Mouse (Mus musculus) ES-E14 (cell line): ENCODE results near the gene Borcs6. TPM values are rescaled to one million over a fixed set of nuclear protein-coding genes. Genes with fewer than 3 reads are reported as not detected.

Experiments used
- DNase-seq: peaks from one replicate; pipeline ENCODE4 v3.0.0-alpha.2; 2013; ENCODE audit warnings: low read depth, low spot score
- H3K27ac ChIP-seq: 2 replicates; pipeline ENCODE4 v1.5.1; 2012; ENCODE audit warnings: low read depth, mild to moderate bottlenecking, low read length, moderate library complexity, mixed read lengths; ENCODE audit not compliant: poor library complexity, insufficient read depth, severe bottlenecking
- H3K36me3 ChIP-seq: 2 replicates; pipeline ENCODE4 v1.6.1; 2012; ENCODE audit warnings: mild to moderate bottlenecking, low read length, moderate library complexity, mixed read lengths; ENCODE audit not compliant: control insufficient read depth, poor library complexity, insufficient read depth, severe bottlenecking
- H3K4me1 ChIP-seq, 2 experiments: fragments of 150-350 bp in 1 of 2; sonication (generic) in 1 of 2; 2 replicates each; pipeline ENCODE4 v1.6.1; 2012; ENCODE audit warnings: low read length in 2 of 2, mild to moderate bottlenecking in 1 of 2, mixed read lengths in 1 of 2; ENCODE audit not compliant: control insufficient read depth in 2 of 2, insufficient read depth in 2 of 2, poor library complexity in 1 of 2
- H3K4me3 ChIP-seq, 2 experiments: fragments of 150-350 bp in 1 of 2; sonication (generic) in 1 of 2; 2 replicates each; pipeline ENCODE4 v1.5.1; 2012; ENCODE audit warnings: low read length in 2 of 2, low read depth in 1 of 2, mild to moderate bottlenecking in 1 of 2, mixed read lengths in 1 of 2; ENCODE audit not compliant: insufficient read depth in 1 of 2, poor library complexity in 1 of 2, severe bottlenecking in 1 of 2
- H3K9ac ChIP-seq: 2 replicates; pipeline ENCODE4 v1.6.1; 2012; ENCODE audit warnings: low read depth, mild to moderate bottlenecking, low read length, mixed read lengths; ENCODE audit not compliant: poor library complexity, insufficient read depth, severe bottlenecking
- H3K9me3 ChIP-seq: fragments of 150-350 bp; sonication (generic); 2 replicates; pipeline ENCODE4 v1.6.1; 2012; ENCODE audit warnings: low read depth, mild to moderate bottlenecking, low read length; ENCODE audit not compliant: control insufficient read depth, insufficient read depth
- CHD2 ChIP-seq: IDR thresholded peaks from 2 replicates; pipeline ENCODE4 v1.6.1; 2014; ENCODE audit warnings: mild to moderate bottlenecking, low read depth, low read length, inconsistent platforms
- HCFC1 ChIP-seq: IDR thresholded peaks from 2 replicates; pipeline ENCODE4 v1.6.1; 2012; ENCODE audit warnings: low read length, inconsistent platforms, borderline replicate concordance; ENCODE audit not compliant: insufficient read depth
- MAFK ChIP-seq: IDR thresholded peaks from 2 replicates; pipeline ENCODE4 v1.6.1; 2014; ENCODE audit warnings: mild to moderate bottlenecking, low read depth, low read length, inconsistent platforms; ENCODE audit not compliant: insufficient read depth
- ZC3H11A ChIP-seq: IDR thresholded peaks from 2 replicates; pipeline ENCODE4 v1.6.1; 2012; ENCODE audit warnings: low read depth, mild to moderate bottlenecking, inconsistent platforms, low read length, borderline replicate concordance
- ZNF384 ChIP-seq: IDR thresholded peaks from 2 replicates; pipeline ENCODE4 v1.6.1; 2012; ENCODE audit warnings: low read depth, low read length, inconsistent platforms
- in situ Hi-C, 2 experiments: fragments of 600-800 bp; cut with MboI; formaldehyde crosslinking; loops; one replicate each; pipeline ENCODE4 v1.15.1; 2025; ENCODE audit warnings: low sequenced_read_pairs in 2 of 2, inconsistent platforms in 1 of 2; ENCODE audit not compliant: unreplicated experiment in 2 of 2
- total RNA-seq: library from RNA; depleted of rRNA; stranded (reverse); fragments of 300-350 nt; gene quantifications from 2 replicates; pipeline ENCODE4 v1.2.3, GENCODE M21; 2012

Borcs6 gene
- total RNA-seq, 1 experiment = 6.2 TPM

GRCm38 (mm10) chr11:69070590-69071222, 11.2 kb downstream of the Borcs6 start, which contains the start of gene Tmem107:
Gene Tmem107 (plus strand): TSS chr11:69070806.
- peak within 1 kb of the TSS; percentile 5 for H3K27ac ChIP-seq
- no peaks in the 10 kb centered on the region for H3K9me3 ChIP-seq
- H3K4me1 ChIP-seq = peaks cover 5 to 8% of the 10 kb centered on the region in 2 experiments; a peak in 2 of 4 replicates
- peak within 1 kb of the TSS; percentile 69 to 80 for H3K4me3 ChIP-seq
- TF ChIP-seq HCFC1 (peak; percentile 51; the same call in 1 of the 2 replicates), ZC3H11A (no peak), CHD2 (peak; percentile 98)
- H3K36me3 ChIP-seq = no peaks in the 10 kb centered on the region
- peak; percentile 83 for DNase-seq
- peak within 1 kb of the TSS; percentile 84 for H3K9ac ChIP-seq
- in situ Hi-C loops = no loop called here

GRCm38 (mm10) chr11:69071262-69071661, 11.7 kb downstream of the Borcs6 start:
- TF ChIP-seq MAFK (no peak), CHD2 (no peak), HCFC1 (no peak), ZC3H11A (no peak), ZNF384 (no peak)
- no peak for DNase-seq

GRCm38 (mm10) chr11:69072234-69072633, 12.7 kb downstream of the Borcs6 start:
- DNase-seq = no peak
- TF ChIP-seq CHD2 = no peak
- TF ChIP-seq ZC3H11A = no peak
- TF ChIP-seq ZNF384 = no peak
- Histone ChIP-seq H3K27ac (no peak overlapping the region), H3K9me3 (no peaks in the 10 kb centered on the region), H3K4me3 (no peak overlapping the region), H3K4me1 (peaks cover 2 to 8% of the 10 kb centered on the region in 2 experiments; a peak in 2 of 4 replicates), H3K9ac (0 out of 2 replicates have a peak overlapping the region, but pooled peaks have one; percentile 53), H3K36me3 (no peaks in the 10 kb centered on the region)
- in situ Hi-C loops = no loop called here

More at GRCm38 (mm10) chr11:69071262-69071661, 11.7 kb downstream of the Borcs6 start:
- Histone ChIP-seq H3K4me3 (peak overlapping the region; percentile 69 to 80), H3K36me3 (no peaks in the 10 kb centered on the region), H3K27ac (no peak overlapping the region), H3K4me1 (peaks cover 5 to 8% of the 10 kb centered on the region in 2 experiments; a peak in 2 of 4 replicates), H3K9ac (peak overlapping the region; percentile 79), H3K9me3 (no peaks in the 10 kb centered on the region)
- in situ Hi-C loops = no loop called here

- H3K4me3 ChIP-seq = peak overlapping the region; percentile 1 to 19; a peak in 3 of 4 replicates
- peaks cover 0 to 11% of the 10 kb centered on the region in 2 experiments; a peak in 2 of 4 replicates for H3K4me1 ChIP-seq
- peak overlapping the region; percentile 38; the same call in 1 of the 2 replicates for H3K27ac ChIP-seq
- no peak for DNase-seq
- no peaks in the 10 kb centered on the region for H3K36me3 ChIP-seq
- H3K9ac ChIP-seq = peak overlapping the region; percentile 53; the same call in 1 of the 2 replicates
- in situ Hi-C loops = no loop called here
- H3K9me3 ChIP-seq = no peaks in the 10 kb centered on the region
- TF ChIP-seq ZC3H11A (no peak), ZNF384 (no peak), HCFC1 (no peak), MAFK (no peak), CHD2 (no peak)
These were observed 13.1 kb downstream of the Borcs6 start for GRCm38 (mm10) chr11:69072666-69073064.
